Mouse (Mus musculus) yolk sac, embryonic 10.5 days (tissue): ENCODE measurements around the gene Tas2r138.
A peak's percentile ranks its signal among the peaks of the same experiment; 100 is the strongest.
"Not testable (repeated sequence)": the region's sequence is repeated elsewhere in the genome, so short reads cannot be mapped to it uniquely, and the experiment has no call there.

Experiments used
- DNase-seq: peaks from one replicate; pipeline ENCODE4 v3.0.0-alpha.2; 2017; ENCODE audit warnings: low spot score

Gene Tas2r138

DNA sequence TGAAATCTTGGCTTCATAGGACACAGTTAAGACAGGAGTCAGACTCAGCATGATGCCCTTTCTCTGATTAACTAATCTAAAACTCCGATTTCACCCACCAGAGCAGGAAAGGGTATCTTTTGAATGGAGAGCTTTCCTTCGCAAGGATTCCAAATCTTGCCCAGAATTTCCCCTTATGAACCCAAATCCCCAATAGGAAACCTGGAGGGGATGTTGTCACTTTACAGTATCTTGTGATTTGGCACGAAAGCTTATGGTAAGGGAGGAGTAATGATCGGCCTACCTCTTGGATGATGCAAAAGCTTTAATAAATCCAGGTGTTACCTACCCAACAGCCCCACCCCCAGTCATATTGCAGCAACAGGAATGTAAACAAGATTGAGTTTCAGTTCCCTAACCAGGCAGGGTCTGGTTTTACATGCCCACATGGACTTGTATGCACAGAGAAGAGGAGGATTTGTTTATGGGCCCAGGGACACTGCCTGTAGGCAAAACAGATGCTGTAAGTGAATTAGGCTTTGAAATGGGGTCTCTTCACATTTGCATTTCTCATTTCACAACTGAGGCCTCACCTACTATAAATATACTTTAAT lies at the start of gene Tas2r138:
Gene Tas2r138, minus strand, starts transcription at position 51 of the 593 bp plus-strand sequence.
- DNase-seq: no peak

DNA sequence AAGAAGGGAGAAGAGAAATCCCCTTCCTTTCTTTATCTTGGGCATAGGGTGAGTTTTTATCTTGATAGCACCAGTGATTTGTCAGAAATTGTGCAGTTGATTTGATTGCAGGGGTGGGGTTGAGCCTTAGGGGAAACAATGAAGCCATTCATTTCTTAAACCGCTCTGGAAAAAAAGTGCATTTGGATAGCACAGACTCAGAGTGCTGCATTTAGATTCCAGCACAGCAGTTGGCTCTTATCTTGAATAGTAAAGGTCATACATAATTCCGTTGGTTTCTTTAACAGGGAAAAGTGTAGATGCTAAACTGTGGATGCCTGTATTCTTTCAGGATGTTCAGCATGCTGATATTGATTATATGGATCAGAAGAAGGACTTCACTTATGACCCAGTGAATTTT lies 47.8 kb upstream of the Tas2r138 start:
- no peak for DNase-seq

DNA sequence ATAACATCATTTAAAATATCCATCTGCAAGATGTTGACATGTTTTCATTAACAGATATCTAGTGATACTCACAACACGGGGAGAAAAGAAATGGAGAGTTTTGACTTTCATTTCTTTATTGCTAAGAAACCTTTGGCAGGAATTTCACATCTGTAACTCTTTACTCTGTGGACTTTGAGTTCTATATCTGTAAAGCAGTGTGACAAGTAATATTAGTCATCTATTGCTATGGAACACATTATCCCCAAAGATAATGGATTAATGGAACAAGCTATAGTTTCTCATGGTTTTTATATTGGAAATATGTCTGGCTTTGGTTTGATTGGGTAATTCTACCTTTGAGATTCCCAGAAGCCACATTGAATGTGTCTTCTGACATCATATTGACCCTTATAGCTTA lies 37.8 kb upstream of the Tas2r138 start:
- DNase-seq: no peak

DNA sequence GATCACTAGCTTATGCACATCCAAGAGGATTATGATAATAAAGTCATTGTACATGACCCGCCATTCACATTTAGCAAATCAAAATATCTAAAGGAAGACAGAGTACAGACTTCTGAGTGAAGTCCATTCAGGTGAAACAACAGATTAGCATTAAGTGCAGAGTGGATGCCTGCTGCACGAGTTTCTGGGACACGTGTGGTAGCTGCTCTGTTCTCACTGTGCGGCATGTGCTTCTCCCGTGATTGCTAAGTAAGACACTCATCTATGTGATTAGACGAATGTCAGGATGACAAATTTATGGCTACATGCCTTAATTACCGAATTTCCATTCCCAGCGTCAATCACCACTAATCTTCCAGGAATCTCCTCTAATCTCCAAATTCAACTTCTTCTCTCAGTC lies 32.6 kb upstream of the Tas2r138 start:
- DNase-seq: no peak

DNA sequence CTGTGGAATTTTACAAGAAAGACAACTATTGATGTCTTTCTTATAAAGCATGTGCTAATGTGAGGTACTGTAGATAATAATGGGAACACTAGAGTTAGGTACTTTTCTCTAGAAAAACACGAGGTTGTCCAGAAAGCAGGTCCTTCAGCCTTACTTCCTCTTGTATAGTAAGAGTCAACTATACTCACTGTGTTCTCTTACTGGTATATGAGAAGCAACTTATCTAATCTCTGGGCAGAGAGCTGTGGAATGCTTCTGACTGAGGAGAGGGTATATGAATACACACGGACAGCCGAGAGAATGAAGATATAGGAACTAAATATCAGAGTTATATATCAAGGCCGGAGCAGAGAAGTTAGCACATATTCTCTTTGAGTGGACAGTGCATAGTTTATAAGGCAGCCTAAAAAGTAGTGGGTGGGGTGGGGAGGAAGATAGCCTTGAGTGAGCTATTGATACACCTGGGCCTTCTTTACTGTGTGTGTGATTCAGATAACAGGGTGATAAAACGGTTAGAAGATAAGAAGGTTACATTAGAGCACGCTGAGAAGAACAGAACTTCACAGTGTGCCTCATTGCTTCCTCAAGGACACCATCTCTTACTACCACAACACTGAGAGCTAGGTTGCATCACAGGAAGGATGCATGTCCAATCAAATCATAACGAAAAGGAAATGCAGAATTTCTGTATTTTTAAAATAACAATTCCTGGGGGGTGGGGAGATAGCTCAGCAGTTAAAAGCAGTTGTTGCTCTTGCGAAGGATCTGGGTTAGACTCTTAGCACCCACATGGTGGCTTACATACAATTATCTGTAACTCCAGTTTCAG lies 27.8 kb upstream of the Tas2r138 start:
- DNase-seq: no peak

GRCm38 (mm10) chr6:40637755-40638154 lies 24.6 kb upstream of the Tas2r138 start:
- DNase-seq: no peak

DNA sequence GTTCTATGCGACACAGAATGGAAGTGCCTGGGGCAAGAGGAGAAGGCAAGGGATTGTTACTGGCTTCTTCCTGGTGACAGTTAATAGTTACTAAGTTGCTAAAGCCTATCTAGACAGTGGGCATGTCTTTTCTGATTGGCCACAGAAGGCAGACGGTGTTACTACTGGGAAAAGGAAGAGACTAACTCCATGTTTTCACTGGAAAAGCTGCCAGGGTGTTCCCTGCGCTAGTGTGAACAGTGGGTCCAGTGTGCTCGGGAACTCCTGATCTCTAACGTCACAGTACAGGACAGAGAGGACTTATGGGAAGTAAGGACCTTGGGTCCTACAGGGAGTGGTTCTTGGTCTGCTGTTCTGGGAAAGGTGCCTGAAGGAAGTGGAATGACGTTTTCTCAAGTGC lies 22.4 kb upstream of the Tas2r138 start:
- no peak for DNase-seq

DNA sequence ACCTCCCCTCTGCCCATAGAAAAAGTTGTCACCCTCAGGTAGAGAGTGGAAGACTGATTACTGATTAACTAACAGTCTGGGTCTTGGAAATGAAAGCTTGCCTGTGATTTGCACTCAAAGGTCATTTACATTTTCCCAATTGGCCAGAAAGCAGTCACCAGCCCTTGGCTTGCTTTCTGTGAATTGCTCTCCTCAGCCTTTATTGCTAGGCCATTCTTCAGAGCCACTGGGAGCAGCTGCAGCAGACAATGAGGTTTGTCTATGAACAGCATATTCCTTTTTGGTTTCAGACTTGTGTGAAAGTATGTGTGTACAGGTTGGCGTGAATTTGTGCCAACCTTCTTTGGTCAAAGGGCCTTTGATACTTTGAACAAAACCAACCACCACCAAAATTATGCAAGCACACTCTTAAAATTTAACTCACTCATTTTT lies 21.5 kb upstream of the Tas2r138 start:
- peak; percentile 21 for DNase-seq

DNA sequence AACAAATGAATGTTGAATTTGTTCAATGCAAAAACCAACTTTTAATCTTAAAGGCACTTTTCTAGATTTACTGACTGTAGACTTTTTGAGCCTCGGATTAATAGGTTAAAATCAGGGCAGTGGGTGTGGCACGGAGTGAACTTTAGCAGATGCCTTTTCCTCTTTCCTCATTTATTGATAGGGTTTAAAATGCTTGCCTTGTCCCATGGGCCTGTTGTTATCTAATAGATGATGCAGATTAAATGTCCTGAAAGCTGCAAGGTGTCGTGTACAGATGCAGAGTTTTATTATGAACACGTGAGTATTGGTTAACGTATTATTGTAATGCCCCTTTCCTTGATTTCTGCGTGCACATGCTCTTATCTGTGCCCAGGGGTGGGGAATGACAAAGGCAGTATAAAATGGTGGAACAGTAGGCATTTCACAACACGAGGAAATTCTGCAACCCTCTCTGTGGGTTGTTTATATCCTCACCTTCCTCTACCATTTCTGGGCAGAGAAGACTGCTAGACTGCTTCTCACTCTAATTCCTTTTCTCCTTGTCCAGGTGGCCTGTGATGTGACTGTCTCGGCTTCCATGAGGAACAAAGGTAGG lies 15.4 kb upstream of the Tas2r138 start, which contains the start of gene Mgam:
Gene Mgam, plus strand, starts transcription at position 426 of the 595 bp plus-strand sequence.
- no peak for DNase-seq

GRCm38 (mm10) chr6:40626111-40626510 lies 13.0 kb upstream of the Tas2r138 start:
- DNase-seq: no peak

DNA sequence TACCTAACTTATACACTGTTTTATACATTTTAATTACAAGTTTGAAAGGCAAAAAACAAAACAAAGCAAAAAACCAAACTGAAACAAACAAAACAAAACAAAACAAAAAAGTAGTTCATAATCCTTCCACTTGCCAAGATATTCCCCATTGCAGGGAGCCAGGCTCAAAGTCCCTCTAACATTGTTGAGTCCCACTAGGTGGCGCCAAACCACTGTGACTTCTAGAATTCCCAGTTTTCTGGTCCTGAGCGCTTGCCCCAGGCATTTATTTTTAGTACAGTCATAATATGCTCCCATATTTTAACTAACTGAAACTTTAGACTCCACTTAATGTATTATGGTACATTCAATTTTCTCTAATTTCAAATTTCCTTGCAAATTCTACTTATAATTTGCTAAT lies 4.9 kb upstream of the Tas2r138 start:
- DNase-seq: no peak

DNA sequence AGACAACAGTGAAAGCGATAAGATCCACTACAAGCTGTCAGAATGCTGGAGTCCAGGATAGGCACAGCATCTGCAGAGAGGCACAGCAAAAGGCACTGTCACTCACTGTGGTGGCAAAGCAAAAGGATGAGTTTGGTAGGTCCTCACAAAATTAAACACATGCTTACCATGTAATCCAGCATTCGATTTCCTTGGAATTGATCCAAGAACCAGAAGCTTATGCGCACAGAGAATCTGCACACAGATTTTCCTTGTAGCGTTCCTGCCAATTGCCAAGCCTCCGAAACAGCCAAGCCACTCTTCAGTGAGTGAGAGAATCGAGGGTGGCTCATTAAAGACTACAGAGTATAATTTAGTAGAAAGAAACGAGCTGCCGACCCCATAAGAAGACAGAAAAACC lies 2.9 kb downstream of the Tas2r138 start:
- no peak for DNase-seq

DNA sequence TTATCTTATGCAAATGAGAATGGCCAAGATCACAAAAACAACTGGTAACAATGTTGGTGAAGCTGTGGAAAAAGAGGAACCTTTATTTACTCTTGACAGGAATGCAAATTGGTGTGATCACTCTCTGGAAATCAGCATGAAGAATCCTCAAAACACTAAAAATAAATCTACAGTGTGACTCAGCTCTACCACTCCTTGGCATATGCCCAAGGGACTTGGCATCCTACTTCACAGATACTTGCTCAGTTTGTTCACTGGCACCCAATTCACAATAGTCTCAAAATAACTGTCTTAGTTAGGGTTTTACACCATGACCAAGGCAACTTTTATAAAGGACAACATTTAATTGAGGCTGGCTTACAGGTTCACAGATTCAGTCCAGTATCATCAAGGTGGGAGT lies 5.7 kb downstream of the Tas2r138 start:
- no peak for DNase-seq

GRCm38 (mm10) chr6:40598546-40598945 lies 14.6 kb downstream of the Tas2r138 start:
- not testable (repeated sequence) for DNase-seq

- DNase-seq: no peak
Observed at GRCm38 (mm10) chr6:40594804-40595550, 18.1 kb downstream of the Tas2r138 start.

GRCm38 (mm10) chr6:40588346-40588745 lies 24.8 kb downstream of the Tas2r138 start:
- DNase-seq: no peak

DNA sequence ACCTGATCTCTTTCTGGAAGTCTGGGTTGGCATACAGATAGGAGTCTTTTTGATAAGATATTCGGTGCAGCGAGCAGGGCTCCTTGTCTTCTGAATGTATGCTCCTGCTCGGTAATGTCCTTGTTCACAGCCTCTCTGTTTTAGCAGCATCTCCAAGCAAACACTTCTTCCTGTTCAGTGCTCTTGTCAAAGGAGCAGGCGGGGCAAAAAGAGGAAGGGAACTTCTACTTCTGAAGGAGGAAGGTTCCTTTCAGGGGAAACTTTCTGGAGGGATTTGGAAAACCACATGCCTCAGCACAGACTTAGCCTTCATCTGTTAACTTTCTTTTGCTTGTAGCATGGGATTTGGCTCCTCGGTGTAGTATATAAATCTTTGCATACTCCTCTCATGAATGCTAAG lies 27.5 kb downstream of the Tas2r138 start, which contains the start of gene Clec5a:
Gene Clec5a, minus strand, starts transcription at position 177 of the 400 bp plus-strand sequence.
- DNase-seq: no peak

DNA sequence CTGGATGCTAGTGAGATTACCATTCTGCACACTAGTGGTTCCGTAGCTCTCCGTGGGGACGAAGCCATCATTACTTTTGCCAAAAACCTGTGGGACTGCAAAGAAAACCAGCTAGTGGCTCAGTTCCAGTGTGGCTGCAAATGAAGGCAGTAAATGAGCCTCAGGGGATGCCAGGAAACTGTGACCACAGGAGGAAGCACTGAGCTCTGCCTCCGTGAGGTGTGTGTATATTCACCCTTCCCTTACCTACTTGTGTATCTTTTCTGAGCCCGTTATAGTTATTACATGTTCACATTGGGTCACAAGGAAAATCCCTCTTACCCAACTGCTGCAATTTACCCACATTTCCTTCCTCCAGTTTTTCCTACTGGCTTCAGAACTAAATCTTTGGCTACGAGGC lies 28.8 kb downstream of the Tas2r138 start:
- DNase-seq: no peak

DNA sequence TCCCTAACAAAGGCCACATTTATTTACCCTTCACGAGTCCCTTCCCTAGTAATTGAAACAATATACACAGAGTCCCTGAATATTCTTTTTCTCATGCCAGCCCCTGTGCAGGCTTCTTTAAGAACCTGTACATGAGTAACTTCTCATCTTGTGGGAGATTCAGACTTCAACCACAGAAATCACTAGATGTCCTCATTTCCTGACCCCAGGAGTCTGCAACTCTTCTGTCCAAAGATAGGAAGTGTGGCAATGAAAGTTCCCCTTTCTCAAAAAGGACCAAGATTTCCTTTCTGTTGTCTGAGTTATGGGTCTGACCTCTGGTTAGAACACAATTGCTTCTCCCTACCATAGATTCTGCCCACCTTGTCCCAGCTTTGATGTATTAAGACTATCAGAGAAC lies 36.8 kb downstream of the Tas2r138 start:
- no peak for DNase-seq

DNA sequence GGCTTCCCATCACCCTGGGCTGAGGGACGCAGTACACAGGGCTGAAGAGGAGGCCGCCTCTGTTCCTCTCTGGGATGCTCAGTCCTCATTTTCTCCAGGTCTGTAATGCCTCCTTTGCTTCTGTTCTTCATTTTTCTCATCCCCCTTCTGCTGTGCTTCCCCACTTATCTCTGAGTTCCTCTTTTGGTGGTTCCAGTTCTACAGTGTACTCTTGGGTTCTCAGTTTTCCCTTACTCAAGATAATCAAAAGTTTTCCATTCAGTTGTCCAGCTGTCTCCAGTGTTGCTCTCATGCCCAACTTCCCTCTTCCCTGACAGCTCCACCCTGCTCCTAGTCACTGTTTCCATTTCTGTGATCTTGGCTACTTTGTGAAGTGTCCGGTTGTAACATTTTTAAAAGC lies 39.5 kb downstream of the Tas2r138 start:
- no peak for DNase-seq

DNA sequence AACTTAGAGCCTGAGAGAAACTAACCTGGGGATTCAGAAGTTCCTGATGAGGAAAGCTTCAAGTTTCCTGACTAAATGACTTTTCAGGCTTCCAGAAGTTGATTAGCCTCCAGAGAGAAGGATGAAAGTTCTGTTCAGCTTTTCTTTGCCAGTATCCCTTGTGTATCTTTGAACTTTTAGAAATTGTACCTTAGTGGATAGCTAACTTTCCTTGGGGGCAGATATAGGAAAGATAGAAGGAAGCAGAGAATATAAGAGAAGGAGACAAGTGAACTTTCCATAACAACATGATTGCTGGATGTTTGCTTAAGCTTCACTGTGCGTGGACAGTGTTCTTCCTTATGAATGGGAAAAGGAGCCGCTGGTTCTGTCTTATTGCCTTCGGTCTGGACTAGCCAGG lies 43.9 kb downstream of the Tas2r138 start, which contains the start of gene Olfr460:
Gene Olfr460, plus strand, starts transcription at position 301 of the 400 bp plus-strand sequence.
- DNase-seq: no peak
